Mouse (Mus musculus) CH12.LX (cell line): ENCODE data around the gene Timp3. TPM values are rescaled to one million over a fixed set of nuclear protein-coding genes. Genes with fewer than 3 reads are reported as not detected.
A peak's percentile ranks its signal among the peaks of the same experiment; 100 is the strongest.

Experiments used
- DNase-seq: peaks from one replicate; pipeline ENCODE4 v3.0.0-alpha.2; 2013; ENCODE audit errors: extremely low read depth
- H3K27ac ChIP-seq: 2 replicates; pipeline ENCODE4 v1.5.1; 2012; ENCODE audit warnings: low read depth, mild to moderate bottlenecking, control low read depth, moderate library complexity; ENCODE audit not compliant: insufficient read depth
- H3K27me3 ChIP-seq: replicated peaks from 2 replicates; pipeline ENCODE3; 2012; ENCODE audit warnings: inconsistent platforms
- H3K36me3 ChIP-seq, 2 experiments: replicated peaks in 1 of 2; 2 replicates each; pipeline versions ENCODE3 to v1.6.1; 2012; ENCODE audit warnings: inconsistent platforms in 1 of 2, low read length in 1 of 2, mild to moderate bottlenecking in 1 of 2, mixed read lengths in 1 of 2, moderate library complexity in 1 of 2; ENCODE audit not compliant: control insufficient read depth in 1 of 2, insufficient read depth in 1 of 2
- H3K4me1 ChIP-seq, 2 experiments: 2 replicates each; pipeline ENCODE4 v1.6.1; 2012; ENCODE audit warnings: inconsistent platforms in 1 of 2, moderate library complexity in 1 of 2; ENCODE audit not compliant: insufficient read depth in 2 of 2, control insufficient read depth in 1 of 2
- H3K4me2 ChIP-seq: 2 replicates; pipeline ENCODE4 v1.6.1; 2012; ENCODE audit warnings: low read depth, mild to moderate bottlenecking, control low read depth; ENCODE audit not compliant: poor library complexity, insufficient read depth, severe bottlenecking
- H3K4me3 ChIP-seq, 3 experiments: fragments of 150-350 bp in 1 of 3; sonication (generic) in 1 of 3; replicated peaks in 1 of 3; 2 replicates each; pipeline versions ENCODE3 to v1.5.1; 2011 to 2012; ENCODE audit warnings: low read depth in 2 of 3, low read length in 2 of 3, mild to moderate bottlenecking in 2 of 3, moderate library complexity in 2 of 3, control low read depth in 1 of 3, improper control_type of control experiment in 1 of 3, inconsistent platforms in 1 of 3, mixed read lengths in 1 of 3; ENCODE audit not compliant: poor library complexity in 1 of 3
- H3K79me2 ChIP-seq: replicated peaks from 2 replicates; pipeline ENCODE4 v1.6.1; 2012; ENCODE audit warnings: mild to moderate bottlenecking, moderate library complexity; ENCODE audit not compliant: control insufficient read depth, poor library complexity, insufficient read depth, severe bottlenecking; ENCODE audit errors: extremely low read depth
- H3K9ac ChIP-seq: 2 replicates; pipeline ENCODE4 v1.6.1; 2012; ENCODE audit warnings: low read depth, mild to moderate bottlenecking, control low read depth, moderate library complexity; ENCODE audit not compliant: insufficient read depth
- H3K9me3 ChIP-seq: replicated peaks from 2 replicates; pipeline ENCODE3; 2012; ENCODE audit warnings: low read length, inconsistent platforms, mixed read lengths
- BHLHE40 ChIP-seq: IDR thresholded peaks from 2 replicates; pipeline ENCODE4 v1.6.1; 2011; ENCODE audit warnings: mild to moderate bottlenecking, low read depth, low read length, improper control_type of control experiment
- CHD2 ChIP-seq: IDR thresholded peaks from 2 replicates; pipeline ENCODE4 v1.6.1; 2011; ENCODE audit warnings: low read length, improper control_type of control experiment
- CTCF ChIP-seq, 2 experiments: IDR thresholded peaks in 1 of 2; conservative IDR thresholded peaks in 1 of 2; 2 replicates each; pipeline ENCODE4 v1.5.1; 2011 to 2012; ENCODE audit warnings: low read depth in 2 of 2, low read length in 2 of 2, improper control_type of control experiment in 1 of 2, inconsistent platforms in 1 of 2, mild to moderate bottlenecking in 1 of 2, moderate library complexity in 1 of 2
- E2F4 ChIP-seq: IDR thresholded peaks from 2 replicates; pipeline ENCODE4 v1.6.1; 2011; ENCODE audit warnings: low read depth, low read length, improper control_type of control experiment; ENCODE audit not compliant: insufficient replicate concordance
- GABPA ChIP-seq: IDR thresholded peaks from 2 replicates; pipeline ENCODE4 v1.6.1; 2012; ENCODE audit warnings: low read depth, low read length, improper control_type of control experiment, inconsistent platforms; ENCODE audit not compliant: insufficient replicate concordance
- HCFC1 ChIP-seq: IDR thresholded peaks from 2 replicates; pipeline ENCODE4 v1.6.1; 2012; ENCODE audit warnings: low read depth, mild to moderate bottlenecking, inconsistent platforms, low read length, improper control_type of control experiment
- IRF4 ChIP-seq: IDR thresholded peaks from 2 replicates; pipeline ENCODE4 v1.6.1; 2014; ENCODE audit warnings: low read depth, mild to moderate bottlenecking, inconsistent platforms, low read length, improper control_type of control experiment
- JUN ChIP-seq: IDR thresholded peaks from 2 replicates; pipeline ENCODE4 v1.6.1; 2011; ENCODE audit warnings: low read depth, mild to moderate bottlenecking, low read length, improper control_type of control experiment, moderate library complexity; ENCODE audit not compliant: insufficient read depth
- JUND ChIP-seq: conservative IDR thresholded peaks from 2 replicates; pipeline ENCODE4 v1.6.1; 2011; ENCODE audit warnings: low read depth, low read length, improper control_type of control experiment
- MAFK ChIP-seq: IDR thresholded peaks from 2 replicates; pipeline ENCODE4 v1.6.1; 2011; ENCODE audit warnings: low read length, improper control_type of control experiment; ENCODE audit not compliant: insufficient replicate concordance
- MAX ChIP-seq: IDR thresholded peaks from 2 replicates; pipeline ENCODE4 v1.6.1; 2011; ENCODE audit warnings: low read length, improper control_type of control experiment
- MAZ ChIP-seq: IDR thresholded peaks from 2 replicates; pipeline ENCODE4 v1.6.1; 2012; ENCODE audit warnings: low read depth, mild to moderate bottlenecking, inconsistent platforms, low read length, improper control_type of control experiment, moderate library complexity
- MEF2A ChIP-seq: IDR thresholded peaks from 2 replicates; pipeline ENCODE4 v1.6.1; 2014; ENCODE audit warnings: low read depth, mild to moderate bottlenecking, inconsistent platforms, low read length, improper control_type of control experiment, borderline replicate concordance
- MXI1 ChIP-seq: IDR thresholded peaks from 2 replicates; pipeline ENCODE4 v1.6.1; 2011; ENCODE audit warnings: mild to moderate bottlenecking, low read depth, low read length, improper control_type of control experiment
- NELFE ChIP-seq: IDR thresholded peaks from 2 replicates; pipeline ENCODE4 v1.6.1; 2011; ENCODE audit warnings: low read depth, low read length, improper control_type of control experiment
- PAX5 ChIP-seq: IDR thresholded peaks from 2 replicates; pipeline ENCODE4 v1.6.1; 2012; ENCODE audit warnings: low read length, inconsistent platforms, mixed read lengths
- POLR2AphosphoS2 ChIP-seq: IDR thresholded peaks from 2 replicates; pipeline ENCODE4 v1.6.1; 2011; ENCODE audit warnings: low read depth, low read length, improper control_type of control experiment
- RAD21 ChIP-seq: IDR thresholded peaks from 2 replicates; pipeline ENCODE4 v1.6.1; 2011; ENCODE audit warnings: low read depth, mild to moderate bottlenecking, low read length, improper control_type of control experiment, moderate library complexity
- SIN3A ChIP-seq: IDR thresholded peaks from 2 replicates; pipeline ENCODE4 v1.6.1; 2012; ENCODE audit warnings: low read length, improper control_type of control experiment, inconsistent platforms
- SMC3 ChIP-seq: IDR thresholded peaks from 2 replicates; pipeline ENCODE4 v1.6.1; 2011; ENCODE audit warnings: low read depth, low read length, improper control_type of control experiment
- TBP ChIP-seq: conservative IDR thresholded peaks from 2 replicates; pipeline ENCODE4 v1.6.1; 2011; ENCODE audit warnings: low read depth, low read length, improper control_type of control experiment
- TCF12 ChIP-seq: IDR thresholded peaks from 2 replicates; pipeline ENCODE4 v1.6.1; 2014; ENCODE audit warnings: low read depth, mild to moderate bottlenecking, inconsistent platforms, low read length, improper control_type of control experiment
- USF1 ChIP-seq: IDR thresholded peaks from 2 replicates; pipeline ENCODE4 v1.6.1; 2014; ENCODE audit warnings: low read depth, mild to moderate bottlenecking, inconsistent platforms, low read length, improper control_type of control experiment
- USF2 ChIP-seq: conservative IDR thresholded peaks from 2 replicates; pipeline ENCODE4 v1.6.1; 2011; ENCODE audit warnings: low read depth, low read length, improper control_type of control experiment
- ZC3H11A ChIP-seq: IDR thresholded peaks from 2 replicates; pipeline ENCODE4 v1.6.1; 2012; ENCODE audit warnings: low read depth, mild to moderate bottlenecking, inconsistent platforms, low read length, improper control_type of control experiment
- ZKSCAN1 ChIP-seq: IDR thresholded peaks from 2 replicates; pipeline ENCODE4 v1.6.1; 2012; ENCODE audit warnings: low read depth, inconsistent platforms, low read length, improper control_type of control experiment, borderline replicate concordance
- dilution Hi-C: fragments of 300-500 bp; cut with MboI; formaldehyde crosslinking; loops from 2 replicates; pipeline ENCODE4 v1.14.3; 2020; ENCODE audit warnings: low sequenced_read_pairs; ENCODE audit not compliant: extremely low pct_unique_long_range_greater_than_20kb, extremely low pct_ligation_motif_present
- in situ Hi-C: fragments of 300-500 bp; cut with MboI; formaldehyde crosslinking; loops from 3 replicates; pipeline ENCODE4 v1.14.3; 2019; ENCODE audit warnings: low sequenced_read_pairs, low pct_ligation_motif_present, low pct_unique_long_range_greater_than_20kb, mixed read lengths
- polyA plus RNA-seq: library from polyadenylated mRNA; unstranded; fragments of >175 nt; gene quantifications from 2 replicates; pipeline ENCODE4 v1.2.1, GENCODE M21; 2012; ENCODE audit warnings: low read depth; ENCODE audit not compliant: insufficient read length
- total RNA-seq, 2 experiments: library from RNA; depleted of rRNA; stranded (reverse); fragments of 300-350 nt in 1 of 2; fragments of >200 nt in 1 of 2; gene quantifications; 2 replicates each; pipeline ENCODE4 v1.2.3; 2012 to 2014

Gene Timp3
- total and polyA plus RNA-seq, 3 experiments: 0.09 to 0.17 TPM; not detected in 1

DNA sequence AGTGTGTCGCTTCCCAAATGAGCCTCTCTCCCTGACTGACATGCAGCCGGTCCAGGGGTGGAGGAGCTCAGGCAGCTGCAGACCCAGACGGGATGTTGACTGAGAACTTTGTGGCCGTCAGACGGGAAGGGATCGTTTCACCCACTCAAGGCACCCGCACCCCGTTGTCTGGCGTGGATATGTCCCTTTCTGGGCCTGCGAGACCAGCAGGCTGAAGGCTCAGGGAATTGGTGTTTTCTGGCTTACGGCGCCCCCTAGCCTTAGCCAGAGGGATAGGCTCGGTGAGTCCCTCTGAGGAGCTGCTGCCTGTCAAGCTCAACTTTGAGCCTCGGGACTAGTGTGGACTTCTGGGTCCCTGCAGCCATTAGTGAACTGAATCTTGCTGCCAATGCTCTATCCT is 4.1 kb upstream of the Timp3 start:
- H3K36me3 ChIP-seq: peaks cover 0 to 10% of the 10 kb centered on the region in 2 experiments
- peak; percentile 65 for DNase-seq
- H3K4me3 ChIP-seq: no peak overlapping the region
- no peaks in the 10 kb centered on the region for H3K4me1 ChIP-seq
- no peaks in the 10 kb centered on the region for H3K79me2 ChIP-seq
- dilution Hi-C loops (no loop called here), in situ Hi-C loops (loop anchor here (5.0 to 10.0 kb wide), 2 partner anchors 241 to 324 kb away; no protein-coding TSS in a partner anchor)
- H3K27ac ChIP-seq: no peak overlapping the region
- no peak overlapping the region for H3K4me2 ChIP-seq
- no peaks in the 10 kb centered on the region for H3K27me3 ChIP-seq
- no peak overlapping the region for H3K9ac ChIP-seq
- no peak for TF ChIP-seq IRF4
- no peak for TF ChIP-seq USF1
- no peak for TF ChIP-seq MXI1
- no peak for TF ChIP-seq GABPA
- TF ChIP-seq BHLHE40: no peak
- TF ChIP-seq MAZ: no peak
- TF ChIP-seq RAD21: peak; percentile 91
- no peak for TF ChIP-seq ZC3H11A
- TF ChIP-seq E2F4: no peak
- TF ChIP-seq TCF12: no peak
- peak; percentile 85 for TF ChIP-seq SMC3
- TF ChIP-seq CTCF (conservative IDR thresholded peaks at IDR 0.05 in 1 of 2, IDR thresholded peaks at IDR 0.05 in 1 of 2; ENCODE audit: low read depth in 2 of 2, low read length in 2 of 2): peak; percentile 39 to 91; a peak in 3 of 4 replicates
- H3K9me3 ChIP-seq: no peaks in the 10 kb centered on the region

DNA sequence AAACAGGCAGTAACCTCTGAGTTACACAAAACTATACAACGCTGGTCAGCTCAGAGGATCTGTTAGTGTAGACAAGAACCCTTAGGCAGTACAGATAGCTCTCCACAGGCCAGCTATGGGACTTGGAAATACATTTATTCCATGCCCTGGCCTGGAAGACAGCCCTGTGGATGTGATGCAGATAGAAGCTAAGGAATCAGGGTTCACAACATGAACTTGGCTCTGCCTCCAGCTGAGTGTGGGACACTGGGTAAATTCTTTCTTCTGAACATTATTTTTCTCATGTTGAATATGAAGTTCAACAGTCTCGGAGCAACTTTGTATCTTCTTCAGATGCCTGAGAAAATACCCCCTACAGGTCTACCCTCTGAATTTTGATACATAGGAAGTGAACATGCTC is 2.9 kb upstream of the Timp3 start:
- H3K9me3 ChIP-seq: no peaks in the 10 kb centered on the region
- no peak for TF ChIP-seq POLR2AphosphoS2
- TF ChIP-seq MEF2A: no peak
- TF ChIP-seq NELFE: no peak
- TF ChIP-seq HCFC1: no peak
- no peak for TF ChIP-seq JUN
- TF ChIP-seq USF2: no peak
- TF ChIP-seq PAX5: no peak
- no peak for TF ChIP-seq ZKSCAN1
- no peak for TF ChIP-seq CHD2
- no peak for TF ChIP-seq MAX
- no peak for TF ChIP-seq SIN3A
- TF ChIP-seq SMC3: no peak
- no peak for TF ChIP-seq GABPA
- no peak for TF ChIP-seq TCF12
- TF ChIP-seq MAFK: no peak
- no peak for TF ChIP-seq TBP
- TF ChIP-seq JUND: no peak
- TF ChIP-seq, all 38 proteins: peak for 0
- Histone ChIP-seq H3K79me2 (no peaks in the 10 kb centered on the region), H3K27me3 (no peaks in the 10 kb centered on the region), H3K9ac (no peak overlapping the region), H3K36me3 (peaks cover 0 to 10% of the 10 kb centered on the region in 2 experiments), H3K4me1 (no peaks in the 10 kb centered on the region), H3K27ac (no peak overlapping the region), H3K4me3 (no peak overlapping the region), H3K4me2 (no peak overlapping the region)
- no peak for DNase-seq
- in situ Hi-C loops (loop anchor here (5.0 to 10.0 kb wide), 2 partner anchors 243 to 325 kb away; no protein-coding TSS in a partner anchor), dilution Hi-C loops (no loop called here)
